Mouse (Mus musculus) cerebellum, adult 2 months (tissue): ENCODE measurements at regions not wholly inside any gene's neighbourhood (a gene's known extent, or its start where the extent isn't known, plus 50 kb on each side); places are given as distances from the start of the nearest gene placed in this dataset.

Source experiments
- CTCF ChIP-seq: fragments of 200-500 bp; IDR thresholded peaks from 2 replicates; pipeline ENCODE4 v1.5.1; 2011; ENCODE audit warnings: low read depth, mild to moderate bottlenecking, control low read depth, low read length, moderate library complexity, borderline replicate concordance; ENCODE audit not compliant: insufficient read depth
- POLR2A ChIP-seq: fragments of 200-500 bp; IDR thresholded peaks from 2 replicates; pipeline ENCODE4 v1.6.1; 2011; ENCODE audit warnings: low read length, control low read depth, borderline replicate concordance; ENCODE audit not compliant: insufficient read depth

- TF ChIP-seq CTCF (no peak), POLR2A (no peak)
Observed at GRCm38 (mm10) chr2:71621458-71621857, 74.9 kb upstream of the Dlx2 start.
